Mouse (Mus musculus) stomach, embryonic 14.5 days (tissue): Measurements from ENCODE around the gene Gm37240. TPM values are rescaled to one million over a fixed set of nuclear protein-coding genes. Genes with fewer than 3 reads are reported as not detected.

ENCODE experiments used
- ATAC-seq: fragments of 200-750 bp; cut with Nextera tagmentation; 2 replicates; pipeline ENCODE4 v1.8.0; 2017; ENCODE audit warnings: low read depth, moderate TSS enrichment; ENCODE audit not compliant: insufficient number of reproducible peaks, insufficient read depth, low FRiP score
- H3K27ac ChIP-seq: fragments of 300-500 bp; sonication (generic); 2 replicates; pipeline ENCODE4 v1.5.1; 2014; ENCODE audit warnings: mild to moderate bottlenecking, low read length, moderate library complexity, mixed read lengths
- H3K27me3 ChIP-seq: fragments of 300-500 bp; sonication (generic); 2 replicates; pipeline ENCODE4 v1.6.1; 2014; ENCODE audit warnings: low read length, control low read depth, mixed read lengths; ENCODE audit not compliant: control insufficient read depth, insufficient read depth
- H3K36me3 ChIP-seq: fragments of 300-500 bp; sonication (generic); 2 replicates; pipeline ENCODE4 v1.6.1; 2014; ENCODE audit warnings: mild to moderate bottlenecking, control low read depth, low read length, moderate library complexity, mixed read lengths; ENCODE audit not compliant: control insufficient read depth, insufficient read depth
- H3K4me1 ChIP-seq: fragments of 300-500 bp; sonication (generic); 2 replicates; pipeline ENCODE4 v1.6.1; 2014; ENCODE audit warnings: low read length, control low read depth, mixed read lengths; ENCODE audit not compliant: control insufficient read depth, insufficient read depth
- H3K4me2 ChIP-seq: fragments of 300-500 bp; sonication (generic); replicated peaks from 2 replicates; pipeline ENCODE4 v1.6.1; 2014; ENCODE audit warnings: low read depth, low read length, control low read depth
- H3K4me3 ChIP-seq: fragments of 300-500 bp; sonication (generic); 2 replicates; pipeline ENCODE4 v1.5.1; 2014; ENCODE audit warnings: low read depth, low read length, control low read depth
- H3K9ac ChIP-seq: fragments of 300-500 bp; sonication (generic); replicated peaks from 2 replicates; pipeline ENCODE4 v1.6.1; 2014; ENCODE audit warnings: low read depth, mild to moderate bottlenecking, control low read depth, low read length, moderate library complexity, mixed read lengths
- H3K9me3 ChIP-seq: fragments of 300-500 bp; sonication (generic); 2 replicates; pipeline ENCODE4 v1.6.1; 2016; ENCODE audit warnings: low read depth, low read length, control low read depth; ENCODE audit not compliant: control insufficient read depth
- WGBS: fragments of 180-500 bp; shearing (Covaris S2); extraction: QIAGEN DNeasy Blood & Tissue Kit; methylation state at CpG from one replicate; pipeline ENCODE4 v1.1.7; 2014; 5-methylcytosine and 5-hydroxymethylcytosine counted together
- polyA plus RNA-seq: library from polyadenylated mRNA; unstranded; fragments of >200 nt; fragmentation: Nextera tagmentation; extraction: Ambion mirVana; gene quantifications from 2 replicates; pipeline ENCODE4 v1.2.1, GENCODE M21; 2014

The Gm37240 gene
- polyA plus RNA-seq, 1 experiment from 2014 or later = 9.6 TPM

- no peaks in the 10 kb centered on the region for H3K36me3 ChIP-seq
- H3K9me3 ChIP-seq = no peaks in the 10 kb centered on the region
- H3K4me2 ChIP-seq = no peak overlapping the region
- no peaks in the 10 kb centered on the region for H3K4me1 ChIP-seq
- no peak overlapping the region for H3K27ac ChIP-seq
- 76% methylated on average over 4 of the region's 4 CpGs for WGBS
- H3K4me3 ChIP-seq = no peak overlapping the region
- no peaks in the 10 kb centered on the region for H3K27me3 ChIP-seq
- no peak for ATAC-seq
- no peak overlapping the region for H3K9ac ChIP-seq
Observed at GRCm38 (mm10) chr3:84848798-84849197, 1038.5 kb downstream of the Gm37240 start.

- ATAC-seq = no peak
- WGBS = 23% methylated on average over 1 of the region's 1 CpGs
- Histone ChIP-seq H3K9me3 (no peaks in the 10 kb centered on the region), H3K27me3 (no peaks in the 10 kb centered on the region), H3K4me1 (no peaks in the 10 kb centered on the region), H3K27ac (no peak overlapping the region), H3K4me3 (no peak overlapping the region), H3K36me3 (no peaks in the 10 kb centered on the region), H3K4me2 (no peak overlapping the region), H3K9ac (no peak overlapping the region)
Observed at GRCm38 (mm10) chr3:84843594-84843993, 1043.7 kb downstream of the Gm37240 start.

GRCm38 (mm10) chr3:84842793-84843192 is 1044.5 kb downstream of the Gm37240 start:
- H3K9me3 ChIP-seq = no peaks in the 10 kb centered on the region
- H3K4me3 ChIP-seq = no peak overlapping the region
- no peak for ATAC-seq
- no peak overlapping the region for H3K27ac ChIP-seq
- H3K27me3 ChIP-seq = no peaks in the 10 kb centered on the region
- no peak overlapping the region for H3K9ac ChIP-seq
- no peaks in the 10 kb centered on the region for H3K4me1 ChIP-seq
- 83% methylated on average over 2 of the region's 2 CpGs for WGBS
- no peak overlapping the region for H3K4me2 ChIP-seq
- no peaks in the 10 kb centered on the region for H3K36me3 ChIP-seq

GRCm38 (mm10) chr3:84841271-84841670 is 1046.0 kb downstream of the Gm37240 start:
- Histone ChIP-seq H3K9ac (no peak overlapping the region), H3K27ac (no peak overlapping the region), H3K4me2 (no peak overlapping the region), H3K9me3 (no peaks in the 10 kb centered on the region), H3K4me1 (no peaks in the 10 kb centered on the region), H3K36me3 (no peaks in the 10 kb centered on the region), H3K4me3 (no peak overlapping the region), H3K27me3 (no peaks in the 10 kb centered on the region)
- ATAC-seq = no peak
- WGBS = 90% methylated on average over 4 of the region's 4 CpGs

- Histone ChIP-seq H3K9me3 (no peaks in the 10 kb centered on the region), H3K4me2 (no peak overlapping the region), H3K36me3 (no peaks in the 10 kb centered on the region), H3K4me3 (no peak overlapping the region), H3K4me1 (no peaks in the 10 kb centered on the region), H3K9ac (no peak overlapping the region), H3K27me3 (no peaks in the 10 kb centered on the region), H3K27ac (no peak overlapping the region)
- WGBS = 70% methylated on average over 5 of the region's 5 CpGs
- ATAC-seq = no peak
Observed at GRCm38 (mm10) chr3:84839499-84839898, 1047.8 kb downstream of the Gm37240 start.

GRCm38 (mm10) chr3:84837984-84838383 is 1049.3 kb downstream of the Gm37240 start:
- Histone ChIP-seq H3K9ac (no peak overlapping the region), H3K27me3 (no peaks in the 10 kb centered on the region), H3K36me3 (no peaks in the 10 kb centered on the region), H3K27ac (no peak overlapping the region), H3K4me2 (no peak overlapping the region), H3K9me3 (no peaks in the 10 kb centered on the region), H3K4me3 (no peak overlapping the region), H3K4me1 (no peaks in the 10 kb centered on the region)
- 85% methylated on average over 3 of the region's 3 CpGs for WGBS
- no peak for ATAC-seq

GRCm38 (mm10) chr3:84836029-84836428 is 1051.3 kb downstream of the Gm37240 start:
- WGBS = 59% methylated on average over 5 of the region's 5 CpGs

GRCm38 (mm10) chr3:84829366-84829765 is 1058.0 kb downstream of the Gm37240 start:
- H3K9me3 ChIP-seq = no peaks in the 10 kb centered on the region
- WGBS = 85% methylated on average over 1 of the region's 1 CpGs
- no peak for ATAC-seq

More at GRCm38 (mm10) chr3:84836029-84836428, 1051.3 kb downstream of the Gm37240 start:
- Histone ChIP-seq H3K27me3 (no peaks in the 10 kb centered on the region), H3K4me1 (no peaks in the 10 kb centered on the region), H3K9me3 (no peaks in the 10 kb centered on the region), H3K4me2 (no peak overlapping the region), H3K4me3 (no peak overlapping the region), H3K9ac (no peak overlapping the region), H3K27ac (no peak overlapping the region), H3K36me3 (no peaks in the 10 kb centered on the region)
- no peak for ATAC-seq

GRCm38 (mm10) chr3:84827617-84828016 is 1059.7 kb downstream of the Gm37240 start:
- H3K4me2 ChIP-seq = no peak overlapping the region
- no peak for ATAC-seq
- no peak overlapping the region for H3K9ac ChIP-seq
- H3K4me3 ChIP-seq = no peak overlapping the region
- 82% methylated on average over 4 of the region's 4 CpGs for WGBS
- no peak overlapping the region for H3K27ac ChIP-seq
- H3K9me3 ChIP-seq = no peaks in the 10 kb centered on the region
- no peaks in the 10 kb centered on the region for H3K36me3 ChIP-seq
- no peaks in the 10 kb centered on the region for H3K27me3 ChIP-seq
- no peaks in the 10 kb centered on the region for H3K4me1 ChIP-seq

More at GRCm38 (mm10) chr3:84829366-84829765, 1058.0 kb downstream of the Gm37240 start:
- no peaks in the 10 kb centered on the region for H3K36me3 ChIP-seq
- no peak overlapping the region for H3K9ac ChIP-seq
- H3K4me1 ChIP-seq = no peaks in the 10 kb centered on the region
- H3K27me3 ChIP-seq = no peaks in the 10 kb centered on the region
- H3K4me2 ChIP-seq = no peak overlapping the region
- no peak overlapping the region for H3K27ac ChIP-seq
- no peak overlapping the region for H3K4me3 ChIP-seq
